Mouse (Mus musculus) embryonic facial prominence, embryonic 11.5 days (tissue): Measurements from ENCODE around the gene Pygl. TPM values are rescaled to one million over a fixed set of nuclear protein-coding genes. Genes with fewer than 3 reads are reported as not detected.
A peak's percentile ranks its signal among the peaks of the same experiment; 100 is the strongest.

ENCODE experiments used
- ATAC-seq: fragments of 200-750 bp; cut with Nextera tagmentation; replicated peaks from 2 replicates; pipeline ENCODE4 v1.8.0; 2017; ENCODE audit warnings: low read depth; ENCODE audit not compliant: insufficient number of reproducible peaks, low FRiP score, low TSS enrichment
- DNase-seq: peaks from one replicate; pipeline ENCODE4 v3.0.0-alpha.2; 2015; ENCODE audit warnings: low spot score
- H3K27ac ChIP-seq: fragments of 300-500 bp; sonication (generic); replicated peaks from 2 replicates; pipeline ENCODE4 v1.5.1; 2014; ENCODE audit warnings: mild to moderate bottlenecking, low read depth, low read length, control low read depth
- H3K27me3 ChIP-seq: fragments of 300-500 bp; sonication (generic); 2 replicates; pipeline ENCODE4 v1.6.1; 2014; ENCODE audit warnings: mild to moderate bottlenecking, low read length, moderate library complexity, mixed read lengths; ENCODE audit not compliant: control insufficient read depth, insufficient read depth
- H3K36me3 ChIP-seq: fragments of 300-500 bp; sonication (generic); replicated peaks from 2 replicates; pipeline ENCODE4 v1.6.1; 2014; ENCODE audit warnings: low read depth, mild to moderate bottlenecking, low read length, moderate library complexity, mixed read lengths; ENCODE audit not compliant: control insufficient read depth, insufficient read depth
- H3K4me1 ChIP-seq: fragments of 300-500 bp; sonication (generic); 2 replicates; pipeline ENCODE4 v1.6.1; 2014; ENCODE audit warnings: low read length, mixed read lengths; ENCODE audit not compliant: control insufficient read depth, insufficient read depth
- H3K4me2 ChIP-seq: fragments of 300-500 bp; sonication (generic); 2 replicates; pipeline ENCODE4 v1.6.1; 2014; ENCODE audit warnings: low read depth, mild to moderate bottlenecking, control low read depth, low read length, moderate library complexity
- H3K4me3 ChIP-seq: fragments of 300-500 bp; sonication (generic); 2 replicates; pipeline ENCODE4 v1.5.1; 2014; ENCODE audit warnings: low read depth, low read length, control low read depth
- H3K9ac ChIP-seq: fragments of 300-500 bp; sonication (generic); replicated peaks from 2 replicates; pipeline ENCODE4 v1.6.1; 2014; ENCODE audit warnings: mild to moderate bottlenecking, control low read depth, low read length
- H3K9me3 ChIP-seq: fragments of 300-500 bp; sonication (generic); replicated peaks from 2 replicates; pipeline ENCODE4 v1.6.1; 2016; ENCODE audit warnings: mild to moderate bottlenecking, low read length, inconsistent platforms, mixed read lengths; ENCODE audit not compliant: control insufficient read depth
- WGBS: fragments of 180-500 bp; shearing (Covaris S2); extraction: QIAGEN DNeasy Blood & Tissue Kit; methylation state at CpG from one replicate; pipeline ENCODE4 v1.1.7; 2014; 5-methylcytosine and 5-hydroxymethylcytosine counted together
- polyA plus RNA-seq: library from polyadenylated mRNA; unstranded; fragments of >200 nt; fragmentation: Nextera tagmentation; extraction: Ambion mirVana; gene quantifications from 2 replicates; pipeline ENCODE4 v1.2.1, GENCODE M21; 2014

Pygl gene
- polyA plus RNA-seq, 1 experiment from 2014 or later = 11.2 TPM

GRCm38 (mm10) chr12:70262271-70262953 lies 31.1 kb upstream of the Pygl start:
- Histone ChIP-seq H3K4me2 (no peak overlapping the region), H3K9ac (no peak overlapping the region), H3K27ac (no peak overlapping the region), H3K36me3 (no peaks in the 10 kb centered on the region), H3K4me1 (no peaks in the 10 kb centered on the region), H3K9me3 (no peaks in the 10 kb centered on the region), H3K4me3 (no peak overlapping the region), H3K27me3 (no peaks in the 10 kb centered on the region)
- DNase-seq (no peak), ATAC-seq (no peak)
- WGBS = 87% methylated on average over 17 of the region's 17 CpGs

- WGBS = 60% methylated on average over 15 of the region's 15 CpGs
- no peaks in the 10 kb centered on the region for H3K9me3 ChIP-seq
- H3K9ac ChIP-seq = no peak overlapping the region
- H3K36me3 ChIP-seq = no peaks in the 10 kb centered on the region
- no peaks in the 10 kb centered on the region for H3K4me1 ChIP-seq
- DNase-seq = no peak
- no peak overlapping the region for H3K4me2 ChIP-seq
- H3K27ac ChIP-seq = no peak overlapping the region
- H3K4me3 ChIP-seq = no peak overlapping the region
- ATAC-seq = no peak; the same call in 1 of the 2 replicates
- no peaks in the 10 kb centered on the region for H3K27me3 ChIP-seq
These were observed 20.1 kb upstream of the Pygl start for GRCm38 (mm10) chr12:70251210-70251884.

- no peak overlapping the region for H3K27ac ChIP-seq
- H3K4me3 ChIP-seq = no peak overlapping the region
- ATAC-seq = no peak
- no peak for DNase-seq
- WGBS = 85% methylated on average over 10 of the region's 10 CpGs
- H3K9ac ChIP-seq = no peak overlapping the region
- H3K4me2 ChIP-seq = no peak overlapping the region
- no peaks in the 10 kb centered on the region for H3K4me1 ChIP-seq
- no peaks in the 10 kb centered on the region for H3K9me3 ChIP-seq
- no peaks in the 10 kb centered on the region for H3K27me3 ChIP-seq
- H3K36me3 ChIP-seq = no peaks in the 10 kb centered on the region
These were observed 18.4 kb upstream of the Pygl start for GRCm38 (mm10) chr12:70249616-70250157.

GRCm38 (mm10) chr12:70247683-70248474 lies 16.6 kb upstream of the Pygl start:
- no peak overlapping the region for H3K4me3 ChIP-seq
- WGBS = 58% methylated on average over 15 of the region's 15 CpGs
- no peak for DNase-seq
- H3K9me3 ChIP-seq = no peaks in the 10 kb centered on the region
- H3K4me2 ChIP-seq = no peak overlapping the region
- no peak overlapping the region for H3K27ac ChIP-seq
- H3K4me1 ChIP-seq = no peaks in the 10 kb centered on the region
- H3K36me3 ChIP-seq = no peaks in the 10 kb centered on the region
- H3K9ac ChIP-seq = no peak overlapping the region
- ATAC-seq = 0 out of 2 replicates have a peak, but pooled peaks have one; percentile 29
- H3K27me3 ChIP-seq = no peaks in the 10 kb centered on the region

GRCm38 (mm10) chr12:70242550-70242949 lies 11.3 kb upstream of the Pygl start:
- Histone ChIP-seq H3K9me3 (no peaks in the 10 kb centered on the region), H3K36me3 (no peaks in the 10 kb centered on the region), H3K9ac (no peak overlapping the region), H3K4me1 (no peaks in the 10 kb centered on the region), H3K4me2 (no peak overlapping the region), H3K4me3 (no peak overlapping the region), H3K27ac (no peak overlapping the region), H3K27me3 (no peaks in the 10 kb centered on the region)
- 75% methylated on average over 7 of the region's 7 CpGs for WGBS
- ATAC-seq (no peak), DNase-seq (no peak)

- DNase-seq (no peak), ATAC-seq (no peak)
- H3K4me2 ChIP-seq = no peak overlapping the region
- WGBS = 75% methylated on average over 5 of the region's 5 CpGs
- no peaks in the 10 kb centered on the region for H3K36me3 ChIP-seq
- H3K9me3 ChIP-seq = no peaks in the 10 kb centered on the region
- no peak overlapping the region for H3K27ac ChIP-seq
- no peaks in the 10 kb centered on the region for H3K4me1 ChIP-seq
- no peaks in the 10 kb centered on the region for H3K27me3 ChIP-seq
- no peak overlapping the region for H3K4me3 ChIP-seq
- no peak overlapping the region for H3K9ac ChIP-seq
These were observed 8.5 kb upstream of the Pygl start for GRCm38 (mm10) chr12:70239741-70240140.

- no peak for ATAC-seq
- H3K27me3 ChIP-seq = no peaks in the 10 kb centered on the region
- no peak overlapping the region for H3K27ac ChIP-seq
- no peaks in the 10 kb centered on the region for H3K4me1 ChIP-seq
- DNase-seq = no peak
- H3K9ac ChIP-seq = no peak overlapping the region
- WGBS = 64% methylated on average over 8 of the region's 8 CpGs
- H3K4me3 ChIP-seq = no peak overlapping the region
- no peak overlapping the region for H3K4me2 ChIP-seq
- no peaks in the 10 kb centered on the region for H3K36me3 ChIP-seq
- H3K9me3 ChIP-seq = no peaks in the 10 kb centered on the region
These were observed 7.3 kb upstream of the Pygl start for GRCm38 (mm10) chr12:70238604-70239003.
